Comparison of ENCODE assay signal across 8 mouse cellular contexts in genomic region chr17:28876821-28877220, GRCm38 (mm10). TPM values are rescaled to one million over a fixed set of nuclear protein-coding genes. Genes with fewer than 3 reads are reported as not detected.
DNase-seq lines count a peak whose midpoint lies in the region; ATAC-seq and TF ChIP-seq lines count a peak whose summit lies in the region.

No protein-coding gene starts in this region.

- no peak for ATAC-seq in limb, embryonic 11.5 days (ENCODE audit: insufficient number of reproducible peaks, low FRiP score, low TSS enrichment, low read depth)

- H3K4me3 ChIP-seq in bone marrow macrophage, adult 2 months (ENCODE audit: insufficient read depth, low read length), result no peak overlapping the region
- H3K4me3 ChIP-seq in embryonic fibroblast, embryonic 13.5 days (ENCODE audit: insufficient read depth, low read length), result no peak overlapping the region
- no peak overlapping the region for H3K4me3 ChIP-seq in limb, embryonic 11.5 days (ENCODE audit: low read depth, low read length)
- no peak overlapping the region for H3K4me3 ChIP-seq in olfactory bulb, adult 2 months (ENCODE audit: insufficient read depth, low read depth, low read length)

- H3K27ac ChIP-seq in bone marrow macrophage, adult 2 months (ENCODE audit: insufficient read depth, low read depth, low read length), result no peak overlapping the region
- H3K27ac ChIP-seq in embryonic fibroblast, embryonic 13.5 days (ENCODE audit: insufficient read depth, low read length), result no peak overlapping the region
- no peak overlapping the region for H3K27ac ChIP-seq in limb, embryonic 11.5 days (replicated peaks; ENCODE audit: low read depth, low read length)
- H3K27ac ChIP-seq in olfactory bulb, adult 2 months (ENCODE audit: insufficient read depth, low read depth, low read length), result no peak overlapping the region

- DNase-seq in layer of hippocampus, adult 9-11 months, result peak; percentile 39
- DNase-seq in layer of hippocampus, postnatal 36 days, result no peak
- DNase-seq in limb, embryonic 11.5 days (ENCODE audit: low spot score), result peak; percentile 66
- no peak for DNase-seq in adrenal gland, postnatal 4 days (ENCODE audit: low spot score in 2 of 2)
- DNase-seq in urinary bladder, postnatal 14 days (ENCODE audit: low spot score), result no peak

- H3K36me3 ChIP-seq in limb, embryonic 11.5 days (ENCODE audit: control insufficient read depth, insufficient read depth, low read length), result no peaks in the 10 kb centered on the region; the same call in 1 of the 2 replicates

- no peaks in the 10 kb centered on the region for H3K4me1 ChIP-seq in bone marrow macrophage, adult 2 months (ENCODE audit: control insufficient read depth, insufficient read depth, low read length)
- no peaks in the 10 kb centered on the region for H3K4me1 ChIP-seq in embryonic fibroblast, embryonic 13.5 days (ENCODE audit: control insufficient read depth, insufficient read depth, low read length)
- no peaks in the 10 kb centered on the region for H3K4me1 ChIP-seq in limb, embryonic 11.5 days (ENCODE audit: control insufficient read depth, insufficient read depth, low read length)
- peaks cover 36% of the 10 kb centered on the region for H3K4me1 ChIP-seq in olfactory bulb, adult 2 months (ENCODE audit: control insufficient read depth, insufficient read depth, low read length)

- H3K27me3 ChIP-seq in limb, embryonic 11.5 days (ENCODE audit: control insufficient read depth, insufficient read depth, low read length), result no peaks in the 10 kb centered on the region

- H3K9ac ChIP-seq in limb, embryonic 11.5 days (ENCODE audit: low read length), result no peak overlapping the region

- 18% methylated on average over 19 of the region's 19 CpGs for WGBS in limb, embryonic 11.5 days
- WGBS in olfactory bulb, adult 2 months, result 40% methylated on average over 19 of the region's 19 CpGs

- TF ChIP-seq CTCF in bone marrow macrophage, adult 2 months (IDR thresholded peaks at IDR 0.05; ENCODE audit: low read depth, low read length), result peak; percentile 50
- peak; percentile 22; the same call in 1 of the 2 replicates for TF ChIP-seq CTCF in embryonic fibroblast, embryonic 13.5 days (IDR thresholded peaks at IDR 0.05; ENCODE audit: borderline replicate concordance, insufficient read depth, low read length)
- TF ChIP-seq CTCF in olfactory bulb, adult 2 months (IDR thresholded peaks at IDR 0.05; ENCODE audit: insufficient read depth, low read depth, low read length), result peak; percentile 23; the same call in 1 of the 2 replicates

- no peak overlapping the region; the same call in 1 of the 2 replicates for H3K4me2 ChIP-seq in limb, embryonic 11.5 days (ENCODE audit: low read depth, severe bottlenecking)

- no peak for TF ChIP-seq POLR2A in bone marrow macrophage, adult 2 months (IDR thresholded peaks at IDR 0.05; ENCODE audit: borderline replicate concordance, low read depth, low read length)
- no peak for TF ChIP-seq POLR2A in embryonic fibroblast, embryonic 13.5 days (IDR thresholded peaks at IDR 0.05; ENCODE audit: low read depth, low read length)
- no peak for TF ChIP-seq POLR2A in olfactory bulb, adult 2 months (IDR thresholded peaks at IDR 0.05; ENCODE audit: insufficient read depth, low read depth, low read length)

- H3K9me3 ChIP-seq in limb, embryonic 11.5 days (ENCODE audit: control insufficient read depth, low read length), result no peaks in the 10 kb centered on the region

RNA-seq across cellular contexts. Expression of gene Pnpla1, which starts 18.6 kb away (rescaled TPM):
- total RNA-seq in layer of hippocampus, postnatal 36 days (2021), result under 1 TPM; 0.38 to 0.42 TPM
- polyA plus RNA-seq in bone marrow macrophage, adult 2 months (2012; ENCODE audit: insufficient read depth, insufficient read length, missing spikeins), result 0.44 and 0.83 TPM in 2 replicates
- polyA plus RNA-seq in embryonic fibroblast, embryonic 13.5 days (2011; ENCODE audit: insufficient read length, low read depth, missing spikeins), result not detected in 2 replicates
- not detected in 2 replicates for polyA plus RNA-seq in limb, embryonic 11.5 days (2014; fragmentation: Nextera tagmentation; extraction: Ambion mirVana)
- polyA plus RNA-seq in olfactory bulb, adult 2 months (2012; ENCODE audit: insufficient read depth, insufficient read length, low replicate concordance, missing spikeins), result not detected in 2 replicates
- under 1 TPM; 0.06 to 0.11 TPM for total RNA-seq in adrenal gland, postnatal 4 days (2021)

RNA-seq across cellular contexts. Expression of gene 4930539E08Rik, which starts 38.3 kb away (rescaled TPM):
- 1 to 10 TPM; 3.2 to 4.6 TPM for total RNA-seq in layer of hippocampus, postnatal 36 days (2021)
- polyA plus RNA-seq in bone marrow macrophage, adult 2 months (2012; ENCODE audit: insufficient read depth, insufficient read length, missing spikeins), result 0.20 TPM in 1 of 2 replicates, not detected in the other
- polyA plus RNA-seq in embryonic fibroblast, embryonic 13.5 days (2011; ENCODE audit: insufficient read length, low read depth, missing spikeins), result not detected in 2 replicates
- 0.07 and 0.29 TPM in 2 replicates for polyA plus RNA-seq in limb, embryonic 11.5 days (2014; fragmentation: Nextera tagmentation; extraction: Ambion mirVana)
- not detected in 2 replicates for polyA plus RNA-seq in olfactory bulb, adult 2 months (2012; ENCODE audit: insufficient read depth, insufficient read length, low replicate concordance, missing spikeins)
- total RNA-seq in adrenal gland, postnatal 4 days (2021), result under 1 TPM; 0.11 TPM

Comparison
In these comparisons a context has a peak if more than half of its experiments do, and no peak if none do; other contexts are left out.
1. DNase-seq: peak in layer of hippocampus, adult 9-11 months (single experiment) and limb, embryonic 11.5 days (single experiment); none in layer of hippocampus, postnatal 36 days (0 of 2), adrenal gland, postnatal 4 days (0 of 2) and urinary bladder, postnatal 14 days (single experiment).
2. Peak in every context shown above with its lines, with median percentiles within 50 percentile points of each other: CTCF ChIP-seq.